Mouse (Mus musculus): ENCODE results near the gene Loxl3.

GRCm38 (mm10) chr6:83005444-83006011, 28.4 kb upstream of the Loxl3 start:
- TF ChIP-seq CTCF (IDR thresholded peaks at IDR 0.05; ENCODE audit: borderline replicate concordance, insufficient read depth, low read length) (no peak), POLR2A (IDR thresholded peaks at IDR 0.05; ENCODE audit: low read depth, low read length) (no peak)

Measured in embryonic fibroblast, embryonic 13.5 days (primary cell).